In the genomic region with DNA sequence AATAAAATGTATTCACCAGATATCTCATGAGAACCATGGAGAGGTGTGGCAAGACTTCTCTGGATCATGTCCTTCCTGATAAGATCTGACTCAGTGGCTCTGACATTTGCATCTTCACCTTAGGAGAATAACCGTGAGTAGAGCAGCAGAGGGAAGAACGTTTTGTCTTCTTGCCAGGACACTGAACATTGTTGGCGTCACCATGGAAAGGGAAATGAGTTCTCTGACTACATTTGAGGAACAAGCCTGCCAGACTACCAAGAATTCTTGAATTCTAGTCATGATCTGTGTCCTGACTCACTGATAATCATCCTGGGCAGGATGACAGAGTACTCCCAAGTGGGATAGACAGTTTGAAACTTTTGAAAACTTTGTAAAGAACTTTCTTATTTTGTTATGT, we compare ENCODE assay signal across 19 mouse cellular contexts. TPM values are rescaled to one million over a fixed set of nuclear protein-coding genes. Genes with fewer than 3 reads are reported as not detected.
DNase-seq lines count a peak whose midpoint lies in the region; ATAC-seq lines count a peak whose summit lies in the region.
"Had no signal": no experiment of that assay in that cellular context is flagged by ENCODE, and none has a peak within 500 bp of the region (broad histone marks: within the 10 kb centered on the region; RNA-seq: fewer than 3 reads in every experiment).

No protein-coding gene starts in this region.

- no peak overlapping the region for H3K9ac ChIP-seq in heart, embryonic 11.5 days (ENCODE audit: low read depth, low read length)
- H3K9ac ChIP-seq: forebrain, embryonic 15.5 days; hindbrain, embryonic 15.5 days; intestine, embryonic 15.5 days; liver, embryonic 14.5 days; midbrain, embryonic 12.5 days had no signal

- H3K36me3 ChIP-seq in heart, embryonic 11.5 days (ENCODE audit: control insufficient read depth, insufficient read depth, low read length): no peaks in the 10 kb centered on the region
- H3K36me3 ChIP-seq in macrophage (ENCODE audit: inconsistent target): no peaks in the 10 kb centered on the region
- H3K36me3 ChIP-seq: embryonic facial prominence, embryonic 10.5 days; forebrain, embryonic 15.5 days; hindbrain, embryonic 15.5 days; intestine, embryonic 15.5 days; midbrain, embryonic 12.5 days had no signal

- ATAC-seq in heart, embryonic 11.5 days (replicated peaks; ENCODE audit: insufficient number of reproducible peaks, low FRiP score, low TSS enrichment): no peak
- ATAC-seq: forebrain, embryonic 15.5 days; intestine, embryonic 15.5 days had no signal

- H3K79me2 ChIP-seq in macrophage (ENCODE audit: inconsistent target): no peaks in the 10 kb centered on the region

- H3K4me1 ChIP-seq in heart, embryonic 11.5 days (ENCODE audit: control insufficient read depth, insufficient read depth, low read length): no peaks in the 10 kb centered on the region
- H3K4me1 ChIP-seq: forebrain, embryonic 15.5 days; hindbrain, embryonic 15.5 days; intestine, embryonic 15.5 days; midbrain, embryonic 12.5 days had no signal

- H3K4me3 ChIP-seq in heart, embryonic 11.5 days (ENCODE audit: low read depth, low read length): no peak overlapping the region
- no peak overlapping the region for H3K4me3 ChIP-seq in macrophage (ENCODE audit: inconsistent target)
- H3K4me3 ChIP-seq: embryonic facial prominence, embryonic 10.5 days; erythroblast, embryonic 14.5 days; forebrain, embryonic 15.5 days; hindbrain, embryonic 15.5 days; intestine, embryonic 15.5 days; midbrain, embryonic 12.5 days had no signal

- no peaks in the 10 kb centered on the region for H3K9me3 ChIP-seq in heart, embryonic 11.5 days (replicated peaks; ENCODE audit: control insufficient read depth, low read length)
- H3K9me3 ChIP-seq: embryonic facial prominence, embryonic 10.5 days; forebrain, embryonic 15.5 days; hindbrain, embryonic 15.5 days; intestine, embryonic 15.5 days; midbrain, embryonic 12.5 days had no signal

- no peak overlapping the region for H3K4me2 ChIP-seq in heart, embryonic 11.5 days
- H3K4me2 ChIP-seq: forebrain, embryonic 15.5 days; hindbrain, embryonic 15.5 days; intestine, embryonic 15.5 days; midbrain, embryonic 12.5 days had no signal

- no peaks in the 10 kb centered on the region for H3K27me3 ChIP-seq in heart, embryonic 11.5 days (ENCODE audit: control insufficient read depth, insufficient read depth, low read length)
- H3K27me3 ChIP-seq: forebrain, embryonic 15.5 days; hindbrain, embryonic 15.5 days; intestine, embryonic 15.5 days; midbrain, embryonic 12.5 days had no signal

- intact Hi-C loops in heart, postnatal 10 days (cut with DNase I): no loop called here

- 77% methylated on average over 3 of the region's 3 CpGs for WGBS in heart, embryonic 11.5 days (ENCODE audit: insufficient replicate concordance)
- WGBS in macrophage (ENCODE audit: missing documents): 0% methylated on average over 3 of the region's 3 CpGs

- peak; percentile 4 to 18 for DNase-seq in heart, postnatal 10 days
- DNase-seq in 416B (ENCODE audit: low read depth): peak; percentile 26
- peak; percentile 70 for DNase-seq in NIH3T3 (ENCODE audit: low read depth)
- no peak for DNase-seq in kidney, postnatal 25 days
- no peak for DNase-seq in spleen, postnatal 10 days (ENCODE audit: low spot score in 2 of 2)
- DNase-seq: adrenal gland, postnatal 36 days; cerebellum, adult 8-10 months; lung, postnatal 14 days; right cerebral cortex, postnatal 4 days had no signal

- H3K27ac ChIP-seq in heart, embryonic 11.5 days (ENCODE audit: low read depth, low read length): no peak overlapping the region
- H3K27ac ChIP-seq in macrophage: 0 out of 2 replicates have a peak overlapping the region, but pooled peaks have one; percentile 40
- H3K27ac ChIP-seq: embryonic facial prominence, embryonic 10.5 days; forebrain, embryonic 15.5 days; hindbrain, embryonic 15.5 days; intestine, embryonic 15.5 days; liver, embryonic 14.5 days; midbrain, embryonic 12.5 days had no signal

RNA-seq across cellular contexts. Expression of a gene that starts 54.0 kb away (rescaled TPM):
- total RNA-seq in heart, postnatal 10 days (2021): under 1 TPM in 1 of 2 experiments, not detected in 1; 0.38 TPM
- polyA plus RNA-seq in heart, embryonic 11.5 days (2014; fragmentation: Nextera tagmentation; extraction: Ambion mirVana): 0.29 and 0.49 TPM in 2 replicates
- not detected for total RNA-seq in macrophage (2018; cell fraction: chromatin; rRNA removed)
- under 1 TPM in 1 of 26 experiments, not detected in 25; 0.05 TPM for total RNA-seq in macrophage (2018; cell fraction: cytosol; rRNA removed)
- not detected for total RNA-seq in macrophage (2018; cell fraction: nucleus; rRNA removed)
- not detected in 3 replicates for polyA plus RNA-seq in macrophage (2018)
- total RNA-seq: heart, postnatal 14 days had no signal
- polyA plus RNA-seq: erythroblast, embryonic 14.5 days had no signal

Comparison
In these comparisons a context has a peak if more than half of its experiments do, and no peak if none do; other contexts are left out.
1. DNase-seq: peak in heart, postnatal 10 days (2 of 2), 416B (single experiment) and NIH3T3 (single experiment); none in kidney, postnatal 25 days (0 of 2) and spleen, postnatal 10 days (0 of 2).